Mouse (Mus musculus) erythroblast, embryonic 14.5 days (primary cell): ENCODE measurements around the gene Susd1.

Experiments
- GATA1 ChIP-seq: IDR thresholded peaks from 2 replicates; pipeline ENCODE4 v1.6.1; 2012; ENCODE audit warnings: low read length, inconsistent platforms, mixed read lengths
- TAL1 ChIP-seq: IDR thresholded peaks from 3 replicates; pipeline ENCODE4 v1.6.1; 2012; ENCODE audit warnings: low read length, inconsistent platforms, mixed read lengths

GRCm38 (mm10) chr4:59426429-59426828, 12.0 kb downstream of the Susd1 start:
- TF ChIP-seq GATA1 (no peak), TAL1 (no peak)
